Mouse (Mus musculus): Measurements from ENCODE around the gene Cfap77. TPM values are rescaled to one million over a fixed set of nuclear protein-coding genes. Genes with fewer than 3 reads are reported as not detected.

Gene Cfap77
- polyA plus RNA-seq, 1 experiment, result 0.12 TPM

- Histone ChIP-seq H3K79me2 (ENCODE audit: control insufficient read depth, insufficient read depth) (no peaks in the 10 kb centered on the region), H3K79me3 (ENCODE audit: low read depth) (no peaks in the 10 kb centered on the region), H3K4me3 (ENCODE audit: insufficient read depth, poor library complexity, severe bottlenecking) (no peak overlapping the region), H3K36me3 (ENCODE audit: control insufficient read depth, insufficient read depth) (no peaks in the 10 kb centered on the region), H3ac (ENCODE audit: control insufficient read depth, insufficient read length, low read depth) (no peak overlapping the region), H3K27me3 (ENCODE audit: control insufficient read depth, insufficient read depth, insufficient read length) (peaks cover 12% of the 10 kb centered on the region)
- TF ChIP-seq FOSL1 (IDR thresholded peaks at IDR 0.05; ENCODE audit: insufficient read depth, low read length, poor library complexity, severe bottlenecking) (no peak), CEBPB (IDR thresholded peaks at IDR 0.05; ENCODE audit: low read depth) (no peak), MYOG (IDR thresholded peaks at IDR 0.05; ENCODE audit: control insufficient read depth, extremely low read depth, insufficient read length) (no peak), MYOD1 (IDR thresholded peaks at IDR 0.05; ENCODE audit: control insufficient read depth, insufficient read length, low read depth) (no peak), CTCF (IDR thresholded peaks at IDR 0.05; ENCODE audit: control insufficient read depth, insufficient read depth, insufficient read length) (no peak), MAX (IDR thresholded peaks at IDR 0.05) (no peak), USF1 (IDR thresholded peaks at IDR 0.05; ENCODE audit: low read depth) (no peak)
These were observed 139.6 kb downstream of the Cfap77 start for GRCm38 (mm10) chr2:28915104-28915738.

- no peaks in the 10 kb centered on the region for H3K79me3 ChIP-seq (ENCODE audit: low read depth)
- peaks cover 7% of the 10 kb centered on the region for H3K27me3 ChIP-seq (ENCODE audit: control insufficient read depth, insufficient read depth, insufficient read length)
- no peaks in the 10 kb centered on the region for H3K36me3 ChIP-seq (ENCODE audit: control insufficient read depth, insufficient read depth)
- TF ChIP-seq MAX (IDR thresholded peaks at IDR 0.05) (no peak), MYOG (IDR thresholded peaks at IDR 0.05; ENCODE audit: control insufficient read depth, extremely low read depth, insufficient read length) (no peak), CTCF (IDR thresholded peaks at IDR 0.05; ENCODE audit: control insufficient read depth, insufficient read depth, insufficient read length) (no peak), USF1 (IDR thresholded peaks at IDR 0.05; ENCODE audit: low read depth) (no peak), FOSL1 (IDR thresholded peaks at IDR 0.05; ENCODE audit: insufficient read depth, low read length, poor library complexity, severe bottlenecking) (no peak)
- H3K4me3 ChIP-seq (ENCODE audit: insufficient read depth, poor library complexity, severe bottlenecking), result no peak overlapping the region
- no peaks in the 10 kb centered on the region for H3K79me2 ChIP-seq (ENCODE audit: control insufficient read depth, insufficient read depth)
- no peak overlapping the region for H3ac ChIP-seq (ENCODE audit: control insufficient read depth, insufficient read length, low read depth)
These were observed 140.7 kb downstream of the Cfap77 start for GRCm38 (mm10) chr2:28914121-28914520.

GRCm38 (mm10) chr2:28912961-28913360 is 141.9 kb downstream of the Cfap77 start:
- Histone ChIP-seq H3K79me2 (ENCODE audit: control insufficient read depth, insufficient read depth) (no peaks in the 10 kb centered on the region), H3K79me3 (ENCODE audit: low read depth) (no peaks in the 10 kb centered on the region), H3K36me3 (ENCODE audit: control insufficient read depth, insufficient read depth) (no peaks in the 10 kb centered on the region), H3K27me3 (ENCODE audit: control insufficient read depth, insufficient read depth, insufficient read length) (peaks cover 4% of the 10 kb centered on the region), H3ac (ENCODE audit: control insufficient read depth, insufficient read length, low read depth) (no peak overlapping the region), H3K4me3 (ENCODE audit: insufficient read depth, poor library complexity, severe bottlenecking) (no peak overlapping the region)
- TF ChIP-seq CEBPB (IDR thresholded peaks at IDR 0.05; ENCODE audit: low read depth) (no peak), MAX (IDR thresholded peaks at IDR 0.05) (no peak), MYOG (IDR thresholded peaks at IDR 0.05; ENCODE audit: control insufficient read depth, extremely low read depth, insufficient read length) (no peak), USF1 (IDR thresholded peaks at IDR 0.05; ENCODE audit: low read depth) (no peak), MYOD1 (IDR thresholded peaks at IDR 0.05; ENCODE audit: control insufficient read depth, insufficient read length, low read depth) (no peak), FOSL1 (IDR thresholded peaks at IDR 0.05; ENCODE audit: insufficient read depth, low read length, poor library complexity, severe bottlenecking) (no peak), CTCF (IDR thresholded peaks at IDR 0.05; ENCODE audit: control insufficient read depth, insufficient read depth, insufficient read length) (no peak)

GRCm38 (mm10) chr2:28912039-28912700 is 142.7 kb downstream of the Cfap77 start:
- Histone ChIP-seq H3ac (ENCODE audit: control insufficient read depth, insufficient read length, low read depth) (no peak overlapping the region), H3K4me3 (ENCODE audit: insufficient read depth, poor library complexity, severe bottlenecking) (no peak overlapping the region), H3K79me3 (ENCODE audit: low read depth) (no peaks in the 10 kb centered on the region), H3K27me3 (ENCODE audit: control insufficient read depth, insufficient read depth, insufficient read length) (no peaks in the 10 kb centered on the region), H3K79me2 (ENCODE audit: control insufficient read depth, insufficient read depth) (no peaks in the 10 kb centered on the region), H3K36me3 (ENCODE audit: control insufficient read depth, insufficient read depth) (no peaks in the 10 kb centered on the region)
- no peak for TF ChIP-seq MAX (IDR thresholded peaks at IDR 0.05)
- no peak for TF ChIP-seq USF1 (IDR thresholded peaks at IDR 0.05; ENCODE audit: low read depth)
- TF ChIP-seq CTCF (IDR thresholded peaks at IDR 0.05; ENCODE audit: control insufficient read depth, insufficient read depth, insufficient read length), result no peak
- no peak for TF ChIP-seq CEBPB (IDR thresholded peaks at IDR 0.05; ENCODE audit: low read depth)
- TF ChIP-seq FOSL1 (IDR thresholded peaks at IDR 0.05; ENCODE audit: insufficient read depth, low read length, poor library complexity, severe bottlenecking), result no peak
- TF ChIP-seq MYOG (IDR thresholded peaks at IDR 0.05; ENCODE audit: control insufficient read depth, extremely low read depth, insufficient read length), result no peak
- no peak for TF ChIP-seq MYOD1 (IDR thresholded peaks at IDR 0.05; ENCODE audit: control insufficient read depth, insufficient read length, low read depth)

- no peak for TF ChIP-seq MAX (IDR thresholded peaks at IDR 0.05)
- TF ChIP-seq MYOG (IDR thresholded peaks at IDR 0.05; ENCODE audit: control insufficient read depth, extremely low read depth, insufficient read length), result no peak
- TF ChIP-seq CTCF (IDR thresholded peaks at IDR 0.05; ENCODE audit: control insufficient read depth, insufficient read depth, insufficient read length), result no peak
- no peak for TF ChIP-seq USF1 (IDR thresholded peaks at IDR 0.05; ENCODE audit: low read depth)
- no peak for TF ChIP-seq FOSL1 (IDR thresholded peaks at IDR 0.05; ENCODE audit: insufficient read depth, low read length, poor library complexity, severe bottlenecking)
- no peak for TF ChIP-seq CEBPB (IDR thresholded peaks at IDR 0.05; ENCODE audit: low read depth)
- no peak for TF ChIP-seq MYOD1 (IDR thresholded peaks at IDR 0.05; ENCODE audit: control insufficient read depth, insufficient read length, low read depth)
- Histone ChIP-seq H3K4me3 (ENCODE audit: insufficient read depth, poor library complexity, severe bottlenecking) (no peak overlapping the region), H3ac (ENCODE audit: control insufficient read depth, insufficient read length, low read depth) (no peak overlapping the region), H3K36me3 (ENCODE audit: control insufficient read depth, insufficient read depth) (peaks cover 2% of the 10 kb centered on the region), H3K79me2 (ENCODE audit: control insufficient read depth, insufficient read depth) (no peaks in the 10 kb centered on the region), H3K79me3 (ENCODE audit: low read depth) (no peaks in the 10 kb centered on the region), H3K27me3 (ENCODE audit: control insufficient read depth, insufficient read depth, insufficient read length) (no peaks in the 10 kb centered on the region)
These were observed 143.4 kb downstream of the Cfap77 start for GRCm38 (mm10) chr2:28911331-28912038.
